Mouse (Mus musculus): ENCODE measurements at regions not wholly inside any gene's neighbourhood (a gene's known extent, or its start where the extent isn't known, plus 50 kb on each side); places are given as distances from the start of the nearest gene placed in this dataset.
"Not testable (repeated sequence)": the region's sequence is repeated elsewhere in the genome, so short reads cannot be mapped to it uniquely, and the experiment has no call there.

- not testable (repeated sequence) for TF ChIP-seq CTCF, EP300 (IDR thresholded peaks at IDR 0.05; ENCODE audit: low read depth)
Observed at GRCm38 (mm10) chr13:57007236-57007635, 111.4 kb upstream of the Trpc7 start.
